38 mouse cellular contexts compared by ENCODE assay signal in the genomic region with DNA sequence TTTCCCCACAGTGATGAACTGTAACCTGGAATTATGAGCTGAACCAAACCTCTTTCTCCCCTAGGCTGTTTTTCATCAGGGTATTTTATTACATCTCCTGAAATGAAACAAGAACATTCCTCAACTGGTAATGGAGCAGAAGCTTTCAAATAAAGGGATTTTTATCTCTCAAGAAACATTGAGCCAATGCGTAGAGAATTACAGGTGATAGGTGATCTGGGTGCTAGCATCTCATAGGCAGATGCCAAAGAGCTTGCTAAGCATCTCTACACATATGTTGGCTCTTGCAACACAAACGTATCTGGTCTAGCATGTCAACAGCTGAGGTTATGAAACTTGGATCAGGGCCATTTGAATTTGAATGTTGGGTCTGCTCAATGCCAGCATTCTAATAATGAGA. TPM values are rescaled to one million over a fixed set of nuclear protein-coding genes. Genes with fewer than 3 reads are reported as not detected.
"Had no signal": no experiment of that assay in that cellular context is flagged by ENCODE, and none has a peak within 500 bp of the region (broad histone marks: within the 10 kb centered on the region; RNA-seq: fewer than 3 reads in every experiment).

No protein-coding gene starts in this region.

- DNase-seq: cerebellum, adult 9-10 months; cerebellum, adult 9-11 months; cerebellum, postnatal 10 days; cerebellum, postnatal 14 days; cerebellum, postnatal 25 days; embryo, embryonic 11 days; forebrain, postnatal 0 days; gastrocnemius, adult 2 months; gastrocnemius, postnatal 10 days; gastrocnemius, postnatal 14 days; gastrocnemius, postnatal 25 days; gastrocnemius, postnatal 36 days; heart, adult 18-20 months; heart, adult 2 months had no signal

- H3K27ac ChIP-seq: embryonic facial prominence, embryonic 10.5 days; embryonic facial prominence, embryonic 12.5 days; embryonic facial prominence, embryonic 13.5 days; embryonic facial prominence, embryonic 15.5 days; forebrain, embryonic 10.5 days; forebrain, embryonic 12.5 days; forebrain, embryonic 13.5 days; forebrain, embryonic 15.5 days; gastrocnemius, adult 2 months; heart, adult 2 months; heart, embryonic 10.5 days had no signal

- H3K4me3 ChIP-seq: embryonic facial prominence, embryonic 10.5 days; embryonic facial prominence, embryonic 12.5 days; embryonic facial prominence, embryonic 13.5 days; embryonic facial prominence, embryonic 15.5 days; erythroblast, embryonic 14.5 days; forebrain, embryonic 10.5 days; forebrain, embryonic 12.5 days; forebrain, embryonic 13.5 days; forebrain, embryonic 15.5 days; gastrocnemius, adult 2 months; heart, adult 2 months; heart, embryonic 10.5 days had no signal

- ATAC-seq: forebrain, embryonic 13.5 days; forebrain, embryonic 14.5 days; forebrain, embryonic 15.5 days; forebrain, embryonic 16.5 days; forebrain, postnatal 0 days had no signal

- H3K4me1 ChIP-seq: embryonic facial prominence, embryonic 10.5 days; embryonic facial prominence, embryonic 12.5 days; embryonic facial prominence, embryonic 13.5 days; embryonic facial prominence, embryonic 15.5 days; forebrain, embryonic 10.5 days; forebrain, embryonic 12.5 days; forebrain, embryonic 13.5 days; forebrain, embryonic 15.5 days; heart, embryonic 10.5 days had no signal

- H3K36me3 ChIP-seq: embryonic facial prominence, embryonic 10.5 days; embryonic facial prominence, embryonic 12.5 days; embryonic facial prominence, embryonic 13.5 days; embryonic facial prominence, embryonic 15.5 days; forebrain, embryonic 10.5 days; forebrain, embryonic 12.5 days; forebrain, embryonic 15.5 days; heart, embryonic 10.5 days had no signal

- H3K9ac ChIP-seq: embryonic facial prominence, embryonic 12.5 days; embryonic facial prominence, embryonic 13.5 days; embryonic facial prominence, embryonic 15.5 days; forebrain, embryonic 12.5 days; forebrain, embryonic 13.5 days; forebrain, embryonic 15.5 days; forebrain, postnatal 0 days had no signal

- H3K9me3 ChIP-seq: embryonic facial prominence, embryonic 15.5 days; heart, embryonic 10.5 days had no signal

- H3K4me2 ChIP-seq: embryonic facial prominence, embryonic 12.5 days; embryonic facial prominence, embryonic 13.5 days; embryonic facial prominence, embryonic 15.5 days; forebrain, embryonic 12.5 days; forebrain, embryonic 13.5 days; forebrain, embryonic 15.5 days; heart, embryonic 11.5 days had no signal

- H3K27me3 ChIP-seq: embryonic facial prominence, embryonic 12.5 days; embryonic facial prominence, embryonic 13.5 days; embryonic facial prominence, embryonic 15.5 days; forebrain, embryonic 12.5 days; forebrain, embryonic 13.5 days; forebrain, embryonic 15.5 days had no signal

RNA-seq across cellular contexts. Expression of a gene that starts 1.6 kb away (rescaled TPM):
- total RNA-seq: common myeloid progenitor, adult 5-6 weeks; forebrain, postnatal 0 days; gastrocnemius, adult 18-20 months; gastrocnemius, adult 2 months; gastrocnemius, adult 8-10 months; gastrocnemius, postnatal 10 days; gastrocnemius, postnatal 14 days; gastrocnemius, postnatal 25 days; gastrocnemius, postnatal 36 days; gastrocnemius, postnatal 4 days; granulocyte monocyte progenitor cell, adult 5-6 weeks; heart, adult 18-20 months; heart, adult 2 months; heart, adult 8-10 months had no signal
- polyA plus RNA-seq: cortical plate, adult 2 months; embryonic facial prominence, embryonic 10.5 days; embryonic facial prominence, embryonic 11.5 days; embryonic facial prominence, embryonic 12.5 days; embryonic facial prominence, embryonic 13.5 days; embryonic facial prominence, embryonic 14.5 days; embryonic facial prominence, embryonic 15.5 days; erythroblast, embryonic 14.5 days; forebrain, embryonic 10.5 days; forebrain, embryonic 11.5 days; forebrain, embryonic 12.5 days; forebrain, embryonic 13.5 days; forebrain, embryonic 14.5 days; forebrain, embryonic 15.5 days; forebrain, embryonic 16.5 days; forebrain, postnatal 0 days; frontal cortex, adult 2 months; heart, adult 2 months; heart, embryonic 10.5 days; heart, embryonic 11.5 days had no signal

RNA-seq across cellular contexts. Expression of a gene that starts 12.1 kb away (rescaled TPM):
- total RNA-seq: common myeloid progenitor, adult 5-6 weeks; forebrain, postnatal 0 days; gastrocnemius, adult 18-20 months; gastrocnemius, adult 2 months; gastrocnemius, adult 8-10 months; gastrocnemius, postnatal 10 days; gastrocnemius, postnatal 14 days; gastrocnemius, postnatal 25 days; gastrocnemius, postnatal 36 days; gastrocnemius, postnatal 4 days; granulocyte monocyte progenitor cell, adult 5-6 weeks; heart, adult 18-20 months; heart, adult 2 months; heart, adult 8-10 months had no signal
- polyA plus RNA-seq: cortical plate, adult 2 months; embryonic facial prominence, embryonic 10.5 days; embryonic facial prominence, embryonic 11.5 days; embryonic facial prominence, embryonic 12.5 days; embryonic facial prominence, embryonic 13.5 days; embryonic facial prominence, embryonic 14.5 days; embryonic facial prominence, embryonic 15.5 days; erythroblast, embryonic 14.5 days; forebrain, embryonic 10.5 days; forebrain, embryonic 11.5 days; forebrain, embryonic 12.5 days; forebrain, embryonic 13.5 days; forebrain, embryonic 14.5 days; forebrain, embryonic 15.5 days; forebrain, embryonic 16.5 days; forebrain, postnatal 0 days; frontal cortex, adult 2 months; heart, adult 2 months; heart, embryonic 10.5 days; heart, embryonic 11.5 days had no signal

RNA-seq across cellular contexts. Expression of a gene that starts 26.6 kb away (rescaled TPM):
- total RNA-seq: common myeloid progenitor, adult 5-6 weeks; forebrain, postnatal 0 days; gastrocnemius, adult 18-20 months; gastrocnemius, adult 2 months; gastrocnemius, adult 8-10 months; gastrocnemius, postnatal 10 days; gastrocnemius, postnatal 14 days; gastrocnemius, postnatal 25 days; gastrocnemius, postnatal 36 days; gastrocnemius, postnatal 4 days; granulocyte monocyte progenitor cell, adult 5-6 weeks; heart, adult 18-20 months; heart, adult 2 months; heart, adult 8-10 months had no signal
- polyA plus RNA-seq: cortical plate, adult 2 months; embryonic facial prominence, embryonic 10.5 days; embryonic facial prominence, embryonic 11.5 days; embryonic facial prominence, embryonic 12.5 days; embryonic facial prominence, embryonic 13.5 days; embryonic facial prominence, embryonic 14.5 days; erythroblast, embryonic 14.5 days; forebrain, embryonic 10.5 days; forebrain, embryonic 11.5 days; forebrain, embryonic 12.5 days; forebrain, embryonic 13.5 days; forebrain, embryonic 14.5 days; forebrain, embryonic 15.5 days; forebrain, embryonic 16.5 days; forebrain, postnatal 0 days; frontal cortex, adult 2 months; heart, adult 2 months; heart, embryonic 10.5 days; heart, embryonic 11.5 days had no signal

RNA-seq across cellular contexts. Expression of a gene that starts 54.4 kb away (rescaled TPM):
- total RNA-seq: common myeloid progenitor, adult 5-6 weeks; forebrain, postnatal 0 days; gastrocnemius, adult 18-20 months; gastrocnemius, adult 2 months; gastrocnemius, adult 8-10 months; gastrocnemius, postnatal 10 days; gastrocnemius, postnatal 14 days; gastrocnemius, postnatal 25 days; gastrocnemius, postnatal 36 days; gastrocnemius, postnatal 4 days; granulocyte monocyte progenitor cell, adult 5-6 weeks; heart, adult 18-20 months; heart, adult 2 months; heart, adult 8-10 months had no signal
- polyA plus RNA-seq: cortical plate, adult 2 months; embryonic facial prominence, embryonic 10.5 days; embryonic facial prominence, embryonic 11.5 days; embryonic facial prominence, embryonic 12.5 days; embryonic facial prominence, embryonic 13.5 days; embryonic facial prominence, embryonic 14.5 days; embryonic facial prominence, embryonic 15.5 days; erythroblast, embryonic 14.5 days; forebrain, embryonic 10.5 days; forebrain, embryonic 11.5 days; forebrain, embryonic 12.5 days; forebrain, embryonic 13.5 days; forebrain, embryonic 14.5 days; forebrain, embryonic 15.5 days; forebrain, embryonic 16.5 days; forebrain, postnatal 0 days; frontal cortex, adult 2 months; heart, adult 2 months; heart, embryonic 10.5 days; heart, embryonic 11.5 days had no signal

RNA-seq across cellular contexts. Expression of a gene that starts 56.9 kb away (rescaled TPM):
- total RNA-seq: common myeloid progenitor, adult 5-6 weeks; forebrain, postnatal 0 days; gastrocnemius, adult 2 months; gastrocnemius, adult 8-10 months; gastrocnemius, postnatal 10 days; gastrocnemius, postnatal 25 days; gastrocnemius, postnatal 36 days; gastrocnemius, postnatal 4 days; granulocyte monocyte progenitor cell, adult 5-6 weeks; heart, adult 18-20 months; heart, adult 2 months; heart, adult 8-10 months had no signal
- polyA plus RNA-seq: cortical plate, adult 2 months; embryonic facial prominence, embryonic 11.5 days; embryonic facial prominence, embryonic 12.5 days; erythroblast, embryonic 14.5 days; forebrain, embryonic 10.5 days; forebrain, embryonic 11.5 days; forebrain, embryonic 12.5 days; forebrain, embryonic 13.5 days; forebrain, embryonic 14.5 days; forebrain, embryonic 15.5 days; forebrain, embryonic 16.5 days; forebrain, postnatal 0 days; heart, embryonic 11.5 days had no signal
